Mouse (Mus musculus) liver, embryonic 12.5 days (tissue): ENCODE results near the gene Ostm1. TPM values are rescaled to one million over a fixed set of nuclear protein-coding genes. Genes with fewer than 3 reads are reported as not detected.

Source experiments
- ATAC-seq: fragments of 200-750 bp; cut with Nextera tagmentation; 2 replicates; pipeline ENCODE4 v1.8.0; 2017; ENCODE audit warnings: moderate number of reproducible peaks, mild to moderate bottlenecking, moderate library complexity
- H3K27ac ChIP-seq: fragments of 300-500 bp; sonication (generic); 2 replicates; pipeline ENCODE4 v1.5.1; 2016; ENCODE audit warnings: mild to moderate bottlenecking
- H3K27me3 ChIP-seq: fragments of 300-500 bp; sonication (generic); replicated peaks from 2 replicates; pipeline ENCODE4 v1.6.1; 2016; ENCODE audit warnings: mild to moderate bottlenecking, moderate library complexity
- H3K36me3 ChIP-seq: fragments of 300-500 bp; sonication (generic); 2 replicates; pipeline ENCODE4 v1.6.1; 2016; ENCODE audit warnings: mild to moderate bottlenecking, moderate library complexity
- H3K4me1 ChIP-seq: fragments of 300-500 bp; sonication (generic); 2 replicates; pipeline ENCODE4 v1.6.1; 2016
- H3K4me2 ChIP-seq: fragments of 300-500 bp; sonication (generic); 2 replicates; pipeline ENCODE4 v1.6.1; 2016; ENCODE audit warnings: mild to moderate bottlenecking, moderate library complexity
- H3K4me3 ChIP-seq: fragments of 300-500 bp; sonication (generic); 2 replicates; pipeline ENCODE4 v1.5.1; 2016; ENCODE audit warnings: mild to moderate bottlenecking, moderate library complexity
- H3K9ac ChIP-seq: fragments of 300-500 bp; sonication (generic); 2 replicates; pipeline ENCODE4 v1.6.1; 2016; ENCODE audit warnings: mild to moderate bottlenecking, moderate library complexity
- H3K9me3 ChIP-seq: fragments of 300-500 bp; sonication (generic); replicated peaks from 2 replicates; pipeline ENCODE4 v1.6.1; 2016; ENCODE audit warnings: mild to moderate bottlenecking, moderate library complexity
- WGBS: fragments of 180-500 bp; shearing (Covaris S2); methylation state at CpG from one replicate; pipeline ENCODE4 v1.1.7; 2016; ENCODE audit not compliant: insufficient replicate concordance; 5-methylcytosine and 5-hydroxymethylcytosine counted together
- polyA plus RNA-seq: library from polyadenylated mRNA; unstranded; fragments of >200 nt; fragmentation: Nextera tagmentation; extraction: Ambion mirVana; gene quantifications from 2 replicates; pipeline ENCODE4 v1.2.1, GENCODE M21; 2016

Gene Ostm1
- polyA plus RNA-seq, 1 experiment from 2014 or later = 19.9 TPM

DNA sequence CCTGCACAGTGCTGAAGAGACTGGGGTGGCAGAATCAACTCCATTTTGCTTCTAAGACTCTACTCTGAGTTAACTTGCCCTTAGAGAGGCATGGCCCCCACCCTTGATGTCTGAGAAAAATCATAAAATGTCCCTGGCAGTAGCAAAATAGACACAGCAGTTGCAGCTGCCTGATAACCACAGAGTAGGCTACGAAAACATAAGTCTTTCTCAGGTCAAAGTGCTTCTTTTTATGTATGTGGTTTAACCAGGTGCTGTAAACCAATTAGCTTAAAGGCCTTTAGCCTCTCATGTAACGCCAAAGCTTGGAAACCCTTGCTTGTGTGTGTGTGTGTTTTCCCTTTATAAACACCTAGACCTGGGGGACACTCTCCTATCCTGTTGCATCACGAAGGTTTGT lies 89.2 kb downstream of the Ostm1 start:
- no peak overlapping the region for H3K27ac ChIP-seq
- H3K4me3 ChIP-seq = no peak overlapping the region
- no peak overlapping the region for H3K9ac ChIP-seq
- H3K4me2 ChIP-seq = no peak overlapping the region
- H3K27me3 ChIP-seq = no peaks in the 10 kb centered on the region
- WGBS = 58% methylated on average over 3 of the region's 3 CpGs
- no peak for ATAC-seq
- no peaks in the 10 kb centered on the region for H3K36me3 ChIP-seq
- no peaks in the 10 kb centered on the region for H3K4me1 ChIP-seq
- peaks cover 3% of the 10 kb centered on the region; the same call in 1 of the 2 replicates for H3K9me3 ChIP-seq

DNA sequence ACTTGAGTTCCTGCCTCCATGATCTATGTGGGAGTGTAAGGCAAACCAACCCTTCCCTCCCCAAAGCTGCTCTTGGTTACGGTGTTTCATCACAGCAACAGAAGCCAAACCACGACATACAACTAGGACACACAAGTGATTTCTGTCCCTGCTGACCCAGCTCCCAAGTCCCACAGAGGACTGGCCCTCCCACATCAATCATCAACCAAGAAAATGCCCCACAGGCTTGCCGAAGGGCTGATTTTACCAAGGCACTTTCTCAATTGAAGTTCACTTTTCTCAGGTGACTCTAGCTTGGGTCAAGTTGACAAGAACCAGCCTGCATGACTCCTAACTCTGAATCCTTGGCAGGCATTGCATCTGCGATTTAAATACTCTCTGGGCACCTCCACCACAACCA lies 91.9 kb downstream of the Ostm1 start:
- 60% methylated on average over 4 of the region's 4 CpGs for WGBS
- no peak overlapping the region for H3K4me2 ChIP-seq
- no peak for ATAC-seq
- H3K27ac ChIP-seq = no peak overlapping the region
- no peak overlapping the region for H3K4me3 ChIP-seq
- peaks cover 16% of the 10 kb centered on the region for H3K4me1 ChIP-seq
- no peaks in the 10 kb centered on the region for H3K27me3 ChIP-seq
- no peak overlapping the region for H3K9ac ChIP-seq
- H3K9me3 ChIP-seq = peaks cover 3% of the 10 kb centered on the region; the same call in 1 of the 2 replicates
- H3K36me3 ChIP-seq = no peaks in the 10 kb centered on the region

DNA sequence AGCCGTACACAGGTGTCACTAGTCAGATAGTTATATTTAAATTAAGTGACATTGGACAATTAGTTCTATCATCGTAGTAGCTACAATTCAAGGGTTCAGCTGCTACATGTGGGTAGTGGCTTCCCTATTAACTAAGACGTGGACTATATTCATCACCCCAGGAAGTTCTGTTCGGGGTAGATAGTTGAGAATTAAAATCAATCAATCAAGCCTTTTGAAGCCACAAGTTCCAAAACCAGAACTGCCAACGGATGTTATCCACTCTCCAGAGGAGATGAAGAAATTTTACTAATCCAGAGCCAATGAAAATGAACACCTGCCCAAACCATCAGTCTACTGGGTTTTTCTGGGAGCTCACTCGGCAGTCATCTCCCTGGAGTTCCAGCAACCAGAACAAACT lies 94.7 kb downstream of the Ostm1 start:
- 34% methylated on average over 6 of the region's 6 CpGs for WGBS
- peak overlapping the region; percentile 91 for H3K4me3 ChIP-seq
- no peaks in the 10 kb centered on the region for H3K27me3 ChIP-seq
- peak overlapping the region; percentile 88 for H3K4me2 ChIP-seq
- H3K9ac ChIP-seq = peak overlapping the region; percentile 89
- H3K9me3 ChIP-seq = peaks cover 1% of the 10 kb centered on the region; the same call in 1 of the 2 replicates
- H3K4me1 ChIP-seq = peaks cover 26% of the 10 kb centered on the region
- no peak for ATAC-seq
- H3K36me3 ChIP-seq = peaks cover 8% of the 10 kb centered on the region
- H3K27ac ChIP-seq = peak overlapping the region; percentile 93

GRCm38 (mm10) chr10:42678755-42679364 lies 95.2 kb downstream of the Ostm1 start:
- Histone ChIP-seq H3K9me3 (no peaks in the 10 kb centered on the region), H3K9ac (peak overlapping the region; percentile 89), H3K4me1 (peaks cover 26% of the 10 kb centered on the region), H3K4me3 (peak overlapping the region; percentile 91), H3K27me3 (no peaks in the 10 kb centered on the region), H3K27ac (peak overlapping the region; percentile 93), H3K36me3 (peaks cover 12% of the 10 kb centered on the region), H3K4me2 (peak overlapping the region; percentile 88)
- WGBS = under 1% methylated on average over 56 of the region's 56 CpGs
- peak; percentile 96 for ATAC-seq

DNA sequence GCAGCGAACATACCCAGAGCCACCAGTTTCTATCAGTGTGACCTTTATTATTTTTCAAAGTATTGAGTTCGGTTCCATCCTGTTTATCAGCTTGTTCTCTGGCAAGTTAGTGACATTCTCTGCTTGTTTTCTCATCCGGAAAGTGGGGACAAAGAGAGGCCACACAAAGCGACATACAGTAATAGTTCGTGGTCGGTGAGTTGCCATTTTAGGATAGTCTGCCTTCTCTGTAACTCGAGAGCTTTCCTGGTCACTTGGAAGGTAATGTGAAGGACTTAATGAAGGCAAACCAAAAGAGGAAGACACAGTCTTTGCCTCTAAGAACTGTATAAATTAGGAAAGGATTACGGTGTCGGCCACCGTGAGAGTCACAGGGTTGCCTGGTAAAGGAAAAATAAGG lies 96.0 kb downstream of the Ostm1 start:
- Histone ChIP-seq H3K4me3 (peak overlapping the region; percentile 91), H3K27me3 (no peaks in the 10 kb centered on the region), H3K36me3 (peaks cover 19% of the 10 kb centered on the region), H3K9ac (peak overlapping the region; percentile 89), H3K27ac (peak overlapping the region; percentile 93), H3K4me1 (peaks cover 26% of the 10 kb centered on the region), H3K4me2 (peak overlapping the region; percentile 88), H3K9me3 (no peaks in the 10 kb centered on the region)
- WGBS = 5% methylated on average over 10 of the region's 10 CpGs
- ATAC-seq = no peak

DNA sequence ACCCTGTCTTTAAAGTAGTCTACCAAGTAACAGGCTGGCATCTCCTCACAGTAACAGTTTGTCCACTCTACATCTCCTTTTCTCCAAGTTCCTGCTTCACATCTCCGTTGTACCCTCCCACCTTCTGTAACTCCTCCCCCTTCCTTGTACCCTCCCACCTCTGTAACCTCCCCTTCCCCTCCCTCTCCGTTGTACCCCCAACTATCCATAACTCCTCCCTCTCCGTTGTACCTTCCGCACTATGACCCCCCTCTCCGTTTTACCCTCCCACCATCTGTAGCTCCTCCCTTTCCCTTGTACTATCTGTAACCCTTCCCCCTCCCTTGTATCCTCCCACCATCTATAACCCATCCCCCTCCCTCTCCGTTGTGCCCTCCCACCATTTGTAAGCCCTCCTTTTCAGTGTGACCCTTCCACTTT lies 97.0 kb downstream of the Ostm1 start:
- no peaks in the 10 kb centered on the region for H3K27me3 ChIP-seq
- 6% methylated on average over 6 of the region's 6 CpGs for WGBS
- no peaks in the 10 kb centered on the region for H3K9me3 ChIP-seq
- H3K4me3 ChIP-seq = peak overlapping the region; percentile 91
- H3K36me3 ChIP-seq = peaks cover 21% of the 10 kb centered on the region
- H3K27ac ChIP-seq = no peak overlapping the region; the same call in 1 of the 2 replicates
- peak overlapping the region; percentile 89; the same call in 1 of the 2 replicates for H3K9ac ChIP-seq
- peak overlapping the region; percentile 88 for H3K4me2 ChIP-seq
- peak; percentile 47 for ATAC-seq
- peaks cover 26% of the 10 kb centered on the region for H3K4me1 ChIP-seq

DNA sequence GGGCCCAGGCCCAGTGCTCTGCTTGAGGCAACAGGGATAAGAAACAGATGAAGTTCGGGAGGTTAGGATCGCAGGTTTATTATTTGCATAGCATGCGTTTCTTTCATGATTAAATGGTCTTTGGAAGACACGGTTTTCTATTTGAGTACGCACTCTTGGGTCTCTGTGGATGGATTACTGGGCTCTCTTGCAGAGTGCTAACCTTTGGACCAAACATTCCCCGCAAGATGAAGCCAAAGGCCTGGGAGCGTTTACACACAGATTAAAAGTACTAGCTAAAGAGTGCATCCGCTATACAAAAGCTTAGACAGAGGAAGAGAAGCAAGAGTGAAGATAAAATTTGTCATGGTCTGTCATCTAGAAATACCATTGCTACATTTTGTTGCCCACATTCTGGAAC lies 98.8 kb downstream of the Ostm1 start:
- 80% methylated on average over 8 of the region's 8 CpGs for WGBS
- no peaks in the 10 kb centered on the region for H3K27me3 ChIP-seq
- no peak for ATAC-seq

DNA sequence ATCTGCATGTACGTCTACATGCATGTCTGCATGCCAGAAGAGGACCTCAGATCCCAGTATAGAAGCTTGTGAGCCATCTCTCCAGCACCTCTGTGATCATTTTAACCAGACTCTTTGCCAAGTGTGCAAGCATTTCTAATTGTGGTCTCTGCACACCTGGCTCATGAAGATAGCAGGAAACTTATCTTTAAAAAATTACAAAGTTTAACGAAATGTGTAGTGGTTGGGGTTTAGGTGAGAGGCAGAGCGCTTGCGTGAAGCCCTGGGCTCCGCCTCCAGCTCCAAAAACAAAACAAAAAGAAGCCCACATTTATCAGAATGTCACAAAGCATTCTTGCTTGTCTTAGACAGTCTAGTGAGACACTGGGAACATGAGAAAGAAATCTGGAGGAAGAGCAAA lies 104.3 kb downstream of the Ostm1 start:
- H3K36me3 ChIP-seq = peaks cover 23% of the 10 kb centered on the region
- peaks cover 4% of the 10 kb centered on the region for H3K4me1 ChIP-seq
- H3K9me3 ChIP-seq = no peaks in the 10 kb centered on the region
- no peak overlapping the region for H3K27ac ChIP-seq
- ATAC-seq = no peak
- H3K4me3 ChIP-seq = no peak overlapping the region
- no peak overlapping the region for H3K9ac ChIP-seq
- H3K27me3 ChIP-seq = no peaks in the 10 kb centered on the region
- 52% methylated on average over 5 of the region's 5 CpGs for WGBS
- no peak overlapping the region for H3K4me2 ChIP-seq

More for the DNA sequence above, 98.8 kb downstream of the Ostm1 start:
- Histone ChIP-seq H3K36me3 (peaks cover 23% of the 10 kb centered on the region), H3K9me3 (no peaks in the 10 kb centered on the region), H3K4me2 (no peak overlapping the region), H3K4me3 (no peak overlapping the region), H3K27ac (no peak overlapping the region), H3K4me1 (peaks cover 29% of the 10 kb centered on the region), H3K9ac (no peak overlapping the region)

- peaks cover 9% of the 10 kb centered on the region; the same call in 1 of the 2 replicates for H3K36me3 ChIP-seq
- no peaks in the 10 kb centered on the region for H3K9me3 ChIP-seq
- 46% methylated on average over 1 of the region's 1 CpGs for WGBS
- H3K9ac ChIP-seq = no peak overlapping the region
- no peaks in the 10 kb centered on the region for H3K27me3 ChIP-seq
- no peak overlapping the region for H3K4me3 ChIP-seq
- no peak for ATAC-seq
- H3K4me2 ChIP-seq = no peak overlapping the region
- H3K4me1 ChIP-seq = peaks cover 4% of the 10 kb centered on the region
- no peak overlapping the region for H3K27ac ChIP-seq
Measured at GRCm38 (mm10) chr10:42689694-42690093, 106.1 kb downstream of the Ostm1 start.

DNA sequence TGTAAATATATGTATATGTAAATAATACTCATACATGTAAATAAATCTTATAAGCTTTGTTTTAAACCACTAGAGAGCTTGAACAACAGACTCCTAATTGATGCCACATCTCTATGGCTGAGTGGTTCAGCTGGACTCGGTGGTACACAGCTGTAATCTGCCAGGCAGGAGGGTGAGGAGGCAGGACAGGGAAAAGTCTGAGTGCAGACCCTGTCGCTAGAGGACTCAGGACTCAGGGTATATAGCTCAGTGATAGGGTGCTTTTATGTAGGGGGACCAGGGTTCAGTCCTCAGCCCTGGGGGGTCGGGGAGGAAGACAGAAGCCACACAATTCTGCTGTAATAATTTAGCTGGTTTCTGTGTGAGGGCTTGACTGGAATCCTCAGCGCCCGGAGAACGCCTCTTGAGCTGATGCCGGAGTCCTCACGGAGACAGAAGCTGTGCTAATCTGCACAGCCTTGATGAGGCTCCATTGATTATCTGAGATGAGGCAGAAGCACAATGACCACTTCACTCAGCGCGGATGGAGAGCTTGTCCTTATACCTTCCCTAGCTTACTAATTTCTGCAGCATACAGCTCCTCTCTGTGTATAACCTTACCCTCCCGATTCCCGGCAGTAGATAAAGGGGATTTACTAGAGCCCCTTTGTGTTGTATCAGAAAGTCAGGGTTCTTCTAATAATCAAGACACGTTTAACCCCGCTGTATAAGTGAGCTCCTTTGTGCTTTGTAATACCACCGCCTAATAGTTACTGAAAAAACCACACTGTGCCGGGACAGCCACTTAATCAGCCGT lies 106.8 kb downstream of the Ostm1 start:
- peaks cover 9% of the 10 kb centered on the region; the same call in 1 of the 2 replicates for H3K36me3 ChIP-seq
- H3K4me3 ChIP-seq = no peak overlapping the region
- peaks cover 4% of the 10 kb centered on the region for H3K4me1 ChIP-seq
- H3K27ac ChIP-seq = no peak overlapping the region
- 82% methylated on average over 17 of the region's 17 CpGs for WGBS
- H3K27me3 ChIP-seq = no peaks in the 10 kb centered on the region
- ATAC-seq = no peak
- H3K9me3 ChIP-seq = no peaks in the 10 kb centered on the region
- no peak overlapping the region for H3K4me2 ChIP-seq
- no peak overlapping the region for H3K9ac ChIP-seq

- no peak for ATAC-seq
- WGBS = 80% methylated on average over 2 of the region's 2 CpGs
- H3K9ac ChIP-seq = no peak overlapping the region
- no peaks in the 10 kb centered on the region for H3K9me3 ChIP-seq
- H3K4me2 ChIP-seq = no peak overlapping the region
- H3K27me3 ChIP-seq = no peaks in the 10 kb centered on the region
- peaks cover 8% of the 10 kb centered on the region; the same call in 1 of the 2 replicates for H3K36me3 ChIP-seq
- H3K4me1 ChIP-seq = peaks cover 4% of the 10 kb centered on the region
- H3K27ac ChIP-seq = no peak overlapping the region
- no peak overlapping the region for H3K4me3 ChIP-seq
Measured at GRCm38 (mm10) chr10:42691051-42691450, 107.4 kb downstream of the Ostm1 start.

DNA sequence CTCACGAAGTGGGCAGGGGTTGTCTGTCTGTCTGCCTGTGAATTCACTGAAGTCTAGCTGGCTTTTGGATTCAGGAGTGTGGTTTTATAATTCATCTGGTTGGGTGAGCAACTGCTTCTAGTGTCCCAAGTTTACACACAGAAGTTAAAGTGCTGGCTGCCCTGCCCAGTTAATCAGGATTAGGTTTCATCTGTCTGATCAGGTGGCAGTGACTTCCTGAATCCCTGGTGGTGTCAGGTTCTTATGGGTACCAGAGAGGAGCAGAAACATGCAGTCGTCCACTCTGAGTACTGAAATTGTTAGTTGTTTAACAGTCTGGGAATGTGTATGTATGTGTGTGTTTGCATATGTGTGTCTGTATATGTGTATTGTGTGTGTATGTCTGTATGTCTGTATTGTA lies 108.5 kb downstream of the Ostm1 start:
- ATAC-seq = no peak
- no peak overlapping the region for H3K27ac ChIP-seq
- H3K4me1 ChIP-seq = peaks cover under 1% of the 10 kb centered on the region
- no peaks in the 10 kb centered on the region for H3K9me3 ChIP-seq
- no peak overlapping the region for H3K4me2 ChIP-seq
- 70% methylated on average over 2 of the region's 2 CpGs for WGBS
- H3K36me3 ChIP-seq = peaks cover 11% of the 10 kb centered on the region; the same call in 1 of the 2 replicates
- no peak overlapping the region for H3K9ac ChIP-seq
- no peaks in the 10 kb centered on the region for H3K27me3 ChIP-seq
- no peak overlapping the region for H3K4me3 ChIP-seq
